Mouse (Mus musculus) embryonic fibroblast, embryonic 13.5 days (primary cell): Measurements from ENCODE around the gene Fam131c.

Source experiments
- CTCF ChIP-seq: IDR thresholded peaks from 2 replicates; pipeline ENCODE4 v1.5.1; 2011; ENCODE audit warnings: mild to moderate bottlenecking, control low read depth, low read length, moderate library complexity, borderline replicate concordance; ENCODE audit not compliant: insufficient read depth
- POLR2A ChIP-seq: IDR thresholded peaks from 2 replicates; pipeline ENCODE4 v1.6.1; 2011; ENCODE audit warnings: low read depth, mild to moderate bottlenecking, control low read depth, low read length, moderate library complexity

GRCm38 (mm10) chr4:141324771-141325191 lies 43.2 kb upstream of the Fam131c start:
- TF ChIP-seq CTCF (no peak), POLR2A (no peak)
